Mouse (Mus musculus) MEL-GATA-1-ER (cell line): ENCODE results near the gene Nr1d1.
A peak's percentile ranks its signal among the peaks of the same experiment; 100 is the strongest.

Experiments
- DNase-seq: peaks from one replicate; pipeline ENCODE4 v3.0.0-alpha.2; 2012; ENCODE audit warnings: low read depth; ENCODE audit errors: extremely low read depth

Nr1d1 gene

GRCm38 (mm10) chr11:98752562-98753140 is 22.5 kb downstream of the Nr1d1 start:
- no peak for DNase-seq

- no peak for DNase-seq
Observed at GRCm38 (mm10) chr11:98751221-98751782, 23.8 kb downstream of the Nr1d1 start.

GRCm38 (mm10) chr11:98750351-98751201 is 24.6 kb downstream of the Nr1d1 start:
- no peak for DNase-seq

- DNase-seq: no peak
Observed at GRCm38 (mm10) chr11:98749716-98750115, 25.4 kb downstream of the Nr1d1 start.

GRCm38 (mm10) chr11:98748506-98749416 is 26.4 kb downstream of the Nr1d1 start:
- DNase-seq: no peak

- no peak for DNase-seq
Observed at GRCm38 (mm10) chr11:98747804-98748505, 27.2 kb downstream of the Nr1d1 start.

GRCm38 (mm10) chr11:98746855-98747693 is 28.1 kb downstream of the Nr1d1 start:
- DNase-seq: peak; percentile 70

GRCm38 (mm10) chr11:98745932-98746853 is 28.9 kb downstream of the Nr1d1 start:
- DNase-seq: no peak

- DNase-seq: no peak
Observed at GRCm38 (mm10) chr11:98744456-98745019, 30.6 kb downstream of the Nr1d1 start.

- no peak for DNase-seq
Observed at GRCm38 (mm10) chr11:98743655-98744345, 31.3 kb downstream of the Nr1d1 start.

GRCm38 (mm10) chr11:98742397-98743291 is 32.5 kb downstream of the Nr1d1 start:
- DNase-seq: no peak

- DNase-seq: no peak
Observed at GRCm38 (mm10) chr11:98741622-98742396, 33.3 kb downstream of the Nr1d1 start.

- no peak for DNase-seq
Observed at GRCm38 (mm10) chr11:98741051-98741620, 34.0 kb downstream of the Nr1d1 start.

- DNase-seq: peak; percentile 72
Observed at GRCm38 (mm10) chr11:98740393-98741050, 34.6 kb downstream of the Nr1d1 start, which contains the start of gene Thra. Thra (plus strand) TSS chr11:98740638.

- DNase-seq: no peak
Observed at GRCm38 (mm10) chr11:98740026-98740392, 35.1 kb downstream of the Nr1d1 start.
